Mouse (Mus musculus) ovary, postnatal 10 days (tissue): ENCODE results near the gene Ang6.
"Not testable (repeated sequence)": the region's sequence is repeated elsewhere in the genome, so short reads cannot be mapped to it uniquely, and the experiment has no call there.

Experiments used
- DNase-seq: peaks from one replicate; pipeline ENCODE4 v3.0.0; 2022; ENCODE audit warnings: low spot score

Ang6 gene

DNA sequence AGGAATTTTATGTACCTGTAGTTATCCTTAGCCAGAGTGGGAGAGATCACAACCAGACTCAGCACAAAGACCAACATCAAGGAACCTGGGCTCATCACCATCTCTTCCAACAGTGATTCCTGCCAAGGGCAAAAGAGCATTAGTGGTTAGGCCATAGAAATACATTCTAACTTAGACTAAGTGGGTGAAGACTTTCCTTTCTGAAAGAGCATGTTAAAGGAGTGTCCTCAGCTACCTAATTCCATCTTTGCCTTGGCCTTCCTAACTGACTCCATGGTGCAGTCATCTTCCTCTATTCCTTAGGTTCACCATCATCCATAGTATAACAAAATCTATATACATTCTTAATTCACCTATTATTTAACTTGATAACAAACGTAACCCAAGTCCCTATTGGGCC, at the start of gene Ang6:
Ang6 (minus strand) TSS at position 101 of the 400 bp plus-strand sequence.
- DNase-seq = no peak

DNA sequence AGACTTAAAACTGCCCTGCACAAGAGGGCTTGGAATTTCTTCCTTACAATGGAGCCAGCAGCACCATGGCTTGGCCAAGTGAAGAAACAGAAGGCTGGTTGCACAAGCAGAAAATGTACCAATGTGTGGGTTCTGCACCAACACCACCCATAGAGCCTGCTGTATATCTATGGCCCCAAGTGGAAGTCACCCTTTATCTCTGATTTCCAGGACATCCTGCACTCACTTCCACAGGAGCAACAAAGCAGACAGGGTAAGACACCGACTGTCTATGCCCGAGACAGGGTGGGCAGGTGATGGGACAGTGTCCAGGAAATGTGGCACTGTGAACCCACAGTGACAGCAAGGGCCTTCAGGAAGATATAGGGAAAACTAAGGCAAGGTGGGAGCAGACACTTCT, 44.5 kb upstream of the Ang6 start:
- not testable (repeated sequence) for DNase-seq

DNA sequence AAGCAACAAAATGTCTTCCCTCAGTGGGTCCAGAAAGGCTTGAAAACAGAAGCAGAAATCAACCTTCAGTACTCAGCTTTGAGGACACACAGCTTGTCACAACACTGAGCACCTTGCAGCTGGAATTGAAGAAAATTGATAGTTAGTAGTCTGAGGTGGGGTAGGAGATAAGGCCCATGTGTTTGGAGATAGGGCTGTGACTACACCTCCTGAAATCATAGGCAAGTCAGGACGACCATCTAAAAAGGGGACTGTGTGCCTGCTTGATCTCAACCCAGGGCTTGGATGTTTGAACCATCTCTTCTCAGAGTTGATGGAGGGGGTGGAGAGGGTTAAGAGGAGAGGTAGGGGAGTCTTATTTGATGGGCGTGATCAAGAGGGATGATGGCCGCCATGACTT, 29.8 kb upstream of the Ang6 start:
- not testable (repeated sequence) for DNase-seq

DNA sequence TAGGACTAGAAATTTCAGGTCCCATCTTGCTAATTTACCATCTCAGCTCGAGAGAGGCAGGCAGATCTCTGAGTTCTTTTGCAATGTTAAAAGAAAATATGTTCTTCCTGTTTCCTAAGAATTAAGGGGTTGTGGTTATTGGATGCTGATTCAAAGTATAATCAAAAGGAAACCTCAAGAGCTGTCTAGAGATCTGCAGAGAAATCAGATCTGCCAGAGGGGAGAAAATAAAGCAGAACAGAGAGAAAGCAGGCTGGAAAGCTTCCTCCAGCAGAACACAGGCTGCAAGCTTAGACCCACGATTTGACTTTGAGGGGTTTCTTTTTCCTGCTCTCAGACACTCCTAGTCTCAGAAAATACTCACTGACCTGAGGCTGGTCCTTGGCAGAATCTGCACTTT, 7.6 kb upstream of the Ang6 start:
- not testable (repeated sequence) for DNase-seq

DNA sequence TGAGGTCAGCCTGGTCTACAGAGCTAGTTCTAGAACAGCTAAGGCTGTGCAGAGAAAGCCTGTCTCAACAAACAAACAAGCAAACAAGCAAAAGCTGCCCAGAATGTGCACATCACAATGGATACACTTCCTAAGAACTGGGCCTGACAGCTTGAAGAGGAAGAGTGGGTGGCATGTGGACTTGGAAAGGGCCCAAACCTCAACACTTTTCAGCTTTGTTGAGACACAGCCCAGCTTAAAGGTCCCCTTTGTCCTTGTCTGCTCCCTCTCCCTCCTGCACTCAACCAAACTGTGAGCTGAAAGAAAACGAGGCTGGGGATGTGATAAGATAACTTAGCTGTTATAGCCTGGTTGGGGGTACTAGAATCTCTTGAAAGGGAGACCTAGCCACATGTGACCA, 6.0 kb upstream of the Ang6 start:
- DNase-seq = not testable (repeated sequence)

DNA sequence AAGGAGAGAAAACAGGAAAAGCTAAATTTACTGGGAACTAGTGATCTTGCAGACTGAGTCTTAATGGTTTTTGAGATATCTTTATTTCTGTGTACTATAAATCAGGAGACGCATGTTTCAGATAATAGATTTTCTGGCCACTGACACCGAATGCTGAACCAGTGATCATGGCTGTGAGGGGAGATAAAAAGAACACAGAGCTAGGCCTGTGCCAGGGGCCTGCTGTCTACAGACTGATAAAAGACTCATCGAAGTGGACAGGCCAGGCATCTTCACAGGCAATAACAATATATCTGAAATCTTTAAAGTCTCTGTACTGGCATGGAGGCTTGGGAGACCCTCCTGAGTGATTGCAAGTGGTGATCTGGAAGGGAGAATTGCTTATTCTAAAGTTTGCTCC, 469 bp downstream of the Ang6 start:
- no peak for DNase-seq

DNA sequence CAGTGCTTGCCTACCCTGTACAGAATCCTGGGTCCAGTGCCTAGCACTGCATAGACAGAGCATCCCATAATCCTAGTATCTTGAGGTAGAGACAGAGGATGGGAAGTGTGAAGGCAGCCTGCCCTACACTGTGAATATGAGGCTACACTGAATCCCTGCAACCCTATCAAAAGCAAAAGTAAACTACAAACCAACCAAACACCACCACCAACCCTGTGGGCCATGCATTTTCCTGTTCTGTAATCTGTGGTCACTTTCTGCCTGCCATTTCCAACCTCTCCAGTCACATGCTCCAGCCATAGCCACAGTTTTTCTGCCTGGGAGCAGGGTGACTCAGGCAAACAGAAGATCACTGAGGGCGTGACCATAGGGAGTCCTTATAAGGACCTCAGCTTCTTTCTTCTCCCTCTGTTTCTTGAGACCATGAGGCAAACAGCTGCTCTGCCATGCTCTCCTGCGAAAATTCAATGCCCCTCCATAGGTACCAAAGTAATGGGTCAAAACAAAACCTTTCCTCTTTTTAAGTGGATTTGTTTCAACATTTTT, 3.5 kb downstream of the Ang6 start:
- DNase-seq = not testable (repeated sequence)

DNA sequence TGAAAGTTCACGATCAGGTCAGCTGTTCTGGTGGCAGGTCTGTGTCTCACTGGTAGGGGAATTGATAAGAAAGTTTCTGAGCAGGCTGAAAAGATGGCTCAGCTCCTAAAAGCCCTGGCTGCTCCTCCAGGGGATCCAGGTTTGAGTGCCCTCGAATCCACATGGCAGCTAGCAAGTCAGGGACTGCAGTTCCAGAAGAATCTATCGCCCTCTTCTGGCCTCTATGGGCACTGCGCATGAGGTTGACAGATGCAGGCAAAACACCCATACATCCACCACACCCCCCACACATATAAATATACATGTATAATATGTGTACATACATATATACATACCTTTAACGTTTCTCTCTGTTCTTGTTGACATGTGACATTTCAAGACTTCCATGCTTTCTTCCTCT, 14.7 kb downstream of the Ang6 start:
- peak; percentile 44 for DNase-seq

DNA sequence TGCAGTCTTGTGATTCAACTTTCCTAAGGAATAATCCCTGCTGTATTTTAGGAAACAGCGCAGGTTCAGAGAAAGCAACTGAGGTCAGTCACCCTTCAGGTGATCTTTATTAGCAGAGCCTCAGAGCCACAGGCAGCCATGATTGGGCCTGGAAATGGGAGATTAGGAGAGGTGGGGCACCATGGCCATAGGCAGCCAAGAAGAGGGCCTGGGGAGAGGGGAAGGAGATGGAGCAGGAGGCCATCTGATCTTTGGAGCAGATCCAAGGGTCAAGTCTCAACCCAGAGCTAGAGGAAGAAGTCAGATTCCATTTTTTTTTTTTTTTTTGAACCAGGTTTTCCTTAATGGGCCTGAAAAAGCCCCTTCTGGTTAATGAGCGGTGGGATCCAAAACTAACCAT, 15.9 kb downstream of the Ang6 start:
- no peak for DNase-seq

DNA sequence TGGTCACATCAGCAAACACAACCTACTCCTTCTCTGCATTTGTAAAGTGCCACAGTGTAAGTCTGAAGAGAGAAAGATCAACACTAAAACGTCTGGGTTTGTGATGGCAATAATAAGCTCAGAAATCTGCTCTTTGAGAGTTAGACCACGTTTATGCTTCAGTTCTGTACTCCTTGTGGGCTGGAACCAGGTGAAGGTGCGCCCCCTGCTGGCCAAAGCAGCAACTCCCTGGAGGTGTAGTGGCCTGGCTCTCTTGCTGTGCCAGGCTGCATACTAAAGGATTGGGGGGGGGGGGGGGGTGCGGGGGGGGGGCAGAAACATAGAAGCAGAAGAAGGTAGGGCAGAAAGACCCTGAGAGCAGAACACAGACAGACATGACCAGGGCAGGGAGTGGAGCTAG, 18.2 kb downstream of the Ang6 start:
- DNase-seq = peak; percentile 29

DNA sequence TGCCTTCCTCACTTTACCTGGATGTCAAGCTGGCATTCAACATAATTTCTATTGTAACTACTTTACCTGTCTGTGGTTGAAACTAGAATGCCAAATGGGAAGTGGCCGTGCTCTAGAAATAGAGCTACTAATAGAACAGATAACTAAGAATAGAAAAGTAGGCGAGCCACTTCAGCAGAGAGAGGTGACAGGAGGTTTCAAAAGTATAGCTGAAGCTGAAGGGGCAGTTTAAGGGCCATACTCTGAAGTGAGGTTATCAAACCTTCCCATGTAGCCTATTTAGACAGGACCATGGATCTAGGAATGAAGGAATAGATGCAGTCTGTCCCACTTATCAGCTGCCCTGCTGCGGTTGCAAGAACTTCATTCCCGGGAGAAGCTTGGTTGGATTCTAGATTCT, 18.6 kb downstream of the Ang6 start:
- no peak for DNase-seq

DNA sequence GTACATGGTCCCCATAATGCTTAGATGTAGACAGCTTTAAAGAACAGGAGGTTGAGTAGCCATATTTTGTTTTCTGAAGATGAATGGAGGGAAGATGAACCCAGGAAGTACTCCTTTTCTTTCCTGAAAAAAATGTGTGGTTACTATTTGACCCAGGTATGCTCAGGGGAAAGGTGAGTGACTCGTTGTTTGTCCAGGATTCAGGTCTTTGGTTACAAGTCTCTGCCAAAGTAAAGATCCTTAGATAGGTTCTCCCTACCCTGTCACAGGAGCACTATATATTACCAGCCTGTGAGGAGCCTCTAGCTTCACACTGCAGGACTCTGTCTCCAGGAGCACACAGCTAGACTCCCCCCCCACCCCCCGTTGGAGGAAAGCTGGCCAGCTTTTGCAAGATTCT, 45.3 kb downstream of the Ang6 start, which contains the start of gene Ang5:
Ang5 (plus strand) TSS at position 301 of the 400 bp plus-strand sequence.
- DNase-seq = not testable (repeated sequence)

DNA sequence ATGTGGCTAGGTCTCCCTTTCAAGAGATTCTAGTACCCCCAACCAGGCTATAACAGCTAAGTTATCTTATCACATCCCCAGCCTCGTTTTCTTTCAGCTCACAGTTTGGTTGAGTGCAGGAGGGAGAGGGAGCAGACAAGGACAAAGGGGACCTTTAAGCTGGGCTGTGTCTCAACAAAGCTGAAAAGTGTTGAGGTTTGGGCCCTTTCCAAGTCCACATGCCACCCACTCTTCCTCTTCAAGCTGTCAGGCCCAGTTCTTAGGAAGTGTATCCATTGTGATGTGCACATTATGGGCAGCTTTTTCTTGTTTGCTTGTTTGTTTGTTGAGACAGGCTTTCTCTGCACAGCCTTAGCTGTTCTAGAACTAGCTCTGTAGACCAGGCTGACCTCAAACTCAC, 47.0 kb downstream of the Ang6 start:
- DNase-seq = not testable (repeated sequence)

DNA sequence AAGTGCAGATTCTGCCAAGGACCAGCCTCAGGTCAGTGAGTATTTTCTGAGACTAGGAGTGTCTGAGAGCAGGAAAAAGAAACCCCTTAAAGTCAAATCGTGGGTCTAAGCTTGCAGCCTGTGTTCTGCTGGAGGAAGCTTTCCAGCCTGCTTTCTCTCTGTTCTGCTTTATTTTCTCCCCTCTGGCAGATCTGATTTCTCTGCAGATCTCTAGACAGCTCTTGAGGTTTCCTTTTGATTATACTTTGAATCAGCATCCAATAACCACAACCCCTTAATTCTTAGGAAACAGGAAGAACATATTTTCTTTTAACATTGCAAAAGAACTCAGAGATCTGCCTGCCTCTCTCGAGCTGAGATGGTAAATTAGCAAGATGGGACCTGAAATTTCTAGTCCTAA, 48.7 kb downstream of the Ang6 start:
- DNase-seq = not testable (repeated sequence)
